Mouse (Mus musculus): ENCODE measurements around the gene Rbm42. TPM values are rescaled to one million over a fixed set of nuclear protein-coding genes. Genes with fewer than 3 reads are reported as not detected.

The Rbm42 gene
- polyA plus RNA-seq, 1 experiment from 2014 or later = 88.1 TPM

GRCm38 (mm10) chr7:30639083-30639482 is 11.0 kb downstream of the Rbm42 start:
- Histone ChIP-seq H3K4me3 (ENCODE audit: low read depth, low read length) (no peak overlapping the region), H3K36me3 (ENCODE audit: control insufficient read depth, insufficient read depth, low read length) (peaks cover 23% of the 10 kb centered on the region), H3K4me1 (replicated peaks; ENCODE audit: control insufficient read depth, insufficient read depth) (no peaks in the 10 kb centered on the region), H3K4me2 (replicated peaks; ENCODE audit: low read depth) (no peak overlapping the region), H3K9me3 (ENCODE audit: control insufficient read depth, low read length) (no peaks in the 10 kb centered on the region), H3K27ac (replicated peaks) (no peak overlapping the region), H3K27me3 (ENCODE audit: control insufficient read depth, insufficient read depth, low read length) (peaks cover 3% of the 10 kb centered on the region; the same call in 1 of the 2 replicates), H3K9ac (ENCODE audit: low read length) (no peak overlapping the region)
- TF ChIP-seq EP300 (optimal IDR thresholded peaks at IDR 0.05) (no peak), CTCF (IDR thresholded peaks at IDR 0.05; ENCODE audit: low read depth) (no peak)
- DNase-seq (ENCODE audit: low spot score) (no peak), ATAC-seq (ENCODE audit: low FRiP score, low TSS enrichment) (no peak)
- 19% methylated on average over 4 of the region's 4 CpGs for WGBS

DNA sequence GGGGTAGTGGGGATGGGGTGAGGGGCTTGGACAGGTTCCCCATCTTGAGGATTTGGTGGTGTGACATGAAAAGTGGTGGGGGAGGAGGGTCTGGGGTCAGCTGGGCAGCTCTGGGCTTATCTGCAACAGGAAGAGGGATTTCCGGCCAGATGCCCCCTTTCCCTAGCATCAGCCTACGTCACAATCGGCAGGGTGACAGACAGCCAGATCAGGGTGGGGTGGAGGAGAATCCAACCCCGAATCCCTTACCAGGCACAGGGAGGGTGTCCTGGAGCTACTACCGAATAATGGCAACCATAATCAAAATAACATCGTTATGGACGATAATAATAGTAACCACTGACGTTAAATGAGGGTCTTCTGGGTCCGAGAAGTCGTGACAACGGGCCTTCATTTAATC is 13.7 kb downstream of the Rbm42 start:
- no peak for TF ChIP-seq CTCF (IDR thresholded peaks at IDR 0.05; ENCODE audit: low read depth)
- no peak for TF ChIP-seq EP300 (optimal IDR thresholded peaks at IDR 0.05)
- WGBS = 22% methylated on average over 11 of the region's 11 CpGs
- Histone ChIP-seq H3K27ac (replicated peaks) (no peak overlapping the region), H3K9me3 (ENCODE audit: control insufficient read depth, low read length) (no peaks in the 10 kb centered on the region), H3K4me3 (ENCODE audit: low read depth, low read length) (no peak overlapping the region), H3K9ac (ENCODE audit: low read length) (no peak overlapping the region), H3K36me3 (ENCODE audit: control insufficient read depth, insufficient read depth, low read length) (peaks cover 8% of the 10 kb centered on the region; the same call in 1 of the 2 replicates), H3K4me1 (replicated peaks; ENCODE audit: control insufficient read depth, insufficient read depth) (no peaks in the 10 kb centered on the region), H3K4me2 (replicated peaks; ENCODE audit: low read depth) (no peak overlapping the region), H3K27me3 (ENCODE audit: control insufficient read depth, insufficient read depth, low read length) (peaks cover 7% of the 10 kb centered on the region; the same call in 1 of the 2 replicates)
- no peak for DNase-seq (ENCODE audit: low spot score)
- no peak for ATAC-seq (ENCODE audit: low FRiP score, low TSS enrichment)

GRCm38 (mm10) chr7:30635752-30636151 is 14.4 kb downstream of the Rbm42 start, which contains the start of gene Etv2:
Gene Etv2 (minus strand): TSS chr7:30635852.
- DNase-seq (ENCODE audit: low spot score) = no peak
- H3K9me3 ChIP-seq (ENCODE audit: control insufficient read depth, low read length) = no peaks in the 10 kb centered on the region
- 0 out of 2 replicates have a peak, but pooled peaks cover 4% of the 10 kb centered on the region for H3K36me3 ChIP-seq (ENCODE audit: control insufficient read depth, insufficient read depth, low read length)
- no peak for TF ChIP-seq CTCF (IDR thresholded peaks at IDR 0.05; ENCODE audit: low read depth)
- TF ChIP-seq EP300 (optimal IDR thresholded peaks at IDR 0.05) = no peak
- H3K27me3 ChIP-seq (ENCODE audit: control insufficient read depth, insufficient read depth, low read length) = peaks cover 7% of the 10 kb centered on the region; the same call in 1 of the 2 replicates
- no peak within 1 kb of the TSS for H3K9ac ChIP-seq (ENCODE audit: low read length)
- peak within 1 kb of the TSS; percentile 14; the same call in 1 of the 2 replicates for H3K4me2 ChIP-seq (replicated peaks; ENCODE audit: low read depth)
- ATAC-seq (ENCODE audit: low FRiP score, low TSS enrichment) = no peak
- H3K4me3 ChIP-seq (ENCODE audit: low read depth, low read length) = peak within 1 kb of the TSS; percentile 15; the same call in 1 of the 2 replicates
- 1% methylated on average over 5 of the region's 5 CpGs for WGBS
- no peaks in the 10 kb centered on the region for H3K4me1 ChIP-seq (replicated peaks; ENCODE audit: control insufficient read depth, insufficient read depth)
- H3K27ac ChIP-seq (replicated peaks) = no peak within 1 kb of the TSS

GRCm38 (mm10) chr7:30634621-30635020 is 15.5 kb downstream of the Rbm42 start:
- ATAC-seq (ENCODE audit: low FRiP score, low TSS enrichment) (peak; percentile 72), DNase-seq (ENCODE audit: low spot score) (peak; percentile 79)
- peak overlapping the region; percentile 15; the same call in 1 of the 2 replicates for H3K4me3 ChIP-seq (ENCODE audit: low read depth, low read length)
- H3K36me3 ChIP-seq (ENCODE audit: control insufficient read depth, insufficient read depth, low read length) = no peaks in the 10 kb centered on the region
- H3K9ac ChIP-seq (ENCODE audit: low read length) = no peak overlapping the region
- H3K27ac ChIP-seq (replicated peaks) = no peak overlapping the region
- peaks cover 7% of the 10 kb centered on the region; the same call in 1 of the 2 replicates for H3K27me3 ChIP-seq (ENCODE audit: control insufficient read depth, insufficient read depth, low read length)
- under 1% methylated on average over 20 of the region's 20 CpGs for WGBS
- TF ChIP-seq EP300 (optimal IDR thresholded peaks at IDR 0.05) = no peak
- TF ChIP-seq CTCF (IDR thresholded peaks at IDR 0.05; ENCODE audit: low read depth) = peak; percentile 76
- H3K4me2 ChIP-seq (replicated peaks; ENCODE audit: low read depth) = peak overlapping the region; percentile 14; the same call in 1 of the 2 replicates
- H3K9me3 ChIP-seq (ENCODE audit: control insufficient read depth, low read length) = no peaks in the 10 kb centered on the region
- H3K4me1 ChIP-seq (replicated peaks; ENCODE audit: control insufficient read depth, insufficient read depth) = no peaks in the 10 kb centered on the region

GRCm38 (mm10) chr7:30633762-30634412 is 16.2 kb downstream of the Rbm42 start:
- no peak overlapping the region for H3K9ac ChIP-seq (ENCODE audit: low read length)
- H3K4me2 ChIP-seq (replicated peaks; ENCODE audit: low read depth) = no peak overlapping the region
- H3K9me3 ChIP-seq (ENCODE audit: control insufficient read depth, low read length) = no peaks in the 10 kb centered on the region
- H3K4me3 ChIP-seq (ENCODE audit: low read depth, low read length) = no peak overlapping the region; the same call in 1 of the 2 replicates
- no peaks in the 10 kb centered on the region for H3K4me1 ChIP-seq (replicated peaks; ENCODE audit: control insufficient read depth, insufficient read depth)
- TF ChIP-seq EP300 (optimal IDR thresholded peaks at IDR 0.05) (no peak), CTCF (IDR thresholded peaks at IDR 0.05; ENCODE audit: low read depth) (no peak)
- DNase-seq (ENCODE audit: low spot score) = no peak
- no peaks in the 10 kb centered on the region for H3K36me3 ChIP-seq (ENCODE audit: control insufficient read depth, insufficient read depth, low read length)
- ATAC-seq (ENCODE audit: low FRiP score, low TSS enrichment) = no peak
- H3K27me3 ChIP-seq (ENCODE audit: control insufficient read depth, insufficient read depth, low read length) = peaks cover 7% of the 10 kb centered on the region; the same call in 1 of the 2 replicates
- no peak overlapping the region for H3K27ac ChIP-seq (replicated peaks)
- WGBS = 5% methylated on average over 27 of the region's 27 CpGs

DNA sequence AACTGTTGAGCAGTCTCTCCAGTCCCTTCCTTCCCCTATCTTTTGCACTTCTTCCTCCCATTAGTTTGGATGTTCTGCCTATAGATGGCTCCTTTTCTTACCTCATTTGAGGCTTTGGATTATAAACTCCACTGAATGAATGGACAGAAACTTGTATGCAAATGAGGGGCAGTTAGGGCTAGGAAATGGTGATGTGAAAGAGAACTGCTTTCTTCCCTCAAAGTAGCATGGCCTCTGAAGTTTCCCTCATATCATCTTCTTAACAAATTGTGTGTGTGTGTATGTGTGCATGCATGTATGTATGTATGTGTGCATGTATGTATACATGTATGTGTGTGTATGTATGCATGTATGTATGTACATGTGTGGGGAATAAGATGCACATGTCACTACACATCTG is 21.1 kb downstream of the Rbm42 start:
- DNase-seq (ENCODE audit: low spot score) (no peak), ATAC-seq (ENCODE audit: low FRiP score, low TSS enrichment) (no peak)
- no peaks in the 10 kb centered on the region for H3K9me3 ChIP-seq (ENCODE audit: control insufficient read depth, low read length)
- no peak overlapping the region for H3K4me3 ChIP-seq (ENCODE audit: low read depth, low read length)
- no peak for TF ChIP-seq CTCF (IDR thresholded peaks at IDR 0.05; ENCODE audit: low read depth)
- no peak overlapping the region for H3K9ac ChIP-seq (ENCODE audit: low read length)
- H3K27ac ChIP-seq (replicated peaks) = no peak overlapping the region
- H3K36me3 ChIP-seq (ENCODE audit: control insufficient read depth, insufficient read depth, low read length) = no peaks in the 10 kb centered on the region
- no peaks in the 10 kb centered on the region; the same call in 1 of the 2 replicates for H3K4me1 ChIP-seq (replicated peaks; ENCODE audit: control insufficient read depth, insufficient read depth)
- H3K27me3 ChIP-seq (ENCODE audit: control insufficient read depth, insufficient read depth, low read length) = peaks cover 4% of the 10 kb centered on the region; the same call in 1 of the 2 replicates
- H3K4me2 ChIP-seq (replicated peaks; ENCODE audit: low read depth) = no peak overlapping the region

All from stomach, postnatal 0 days (tissue).